Mouse (Mus musculus) frontal cortex, adult (tissue): ENCODE measurements at regions not wholly inside any gene's neighbourhood (a gene's known extent, or its start where the extent isn't known, plus 50 kb on each side); places are given as distances from the start of the nearest gene placed in this dataset.

Experiments
- ATAC-seq: cut with Nextera tagmentation; 2 replicates; pipeline ENCODE4 v1.9.2; 2017; ENCODE audit warnings: mild to moderate bottlenecking, moderate library complexity, mixed read lengths; ENCODE audit not compliant: low TSS enrichment

- ATAC-seq = no peak
These were observed 200.9 kb upstream of the Thbs1 start for GRCm38 (mm10) chr2:117910781-117911180.

GRCm38 (mm10) chr2:117912722-117913121, 199.0 kb upstream of the Thbs1 start:
- ATAC-seq = no peak

DNA sequence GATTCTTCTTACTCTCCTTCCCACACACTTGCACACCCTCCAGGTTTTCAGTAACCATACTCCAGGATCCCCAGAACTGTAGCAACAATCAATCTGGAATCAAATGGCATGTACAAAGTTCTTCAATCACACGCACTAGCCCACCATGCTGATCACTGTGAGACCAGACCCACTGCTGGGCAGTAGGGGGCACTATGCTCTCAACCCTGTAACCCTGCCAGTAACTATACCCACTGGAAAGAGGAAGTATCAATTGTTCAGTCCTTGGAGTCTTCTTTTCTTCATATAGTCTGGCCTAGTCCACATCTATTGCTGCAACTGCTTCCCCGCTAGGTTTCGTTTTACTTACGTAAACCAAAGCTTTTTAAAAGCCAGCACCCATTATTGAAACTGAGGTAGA, 197.8 kb upstream of the Thbs1 start:
- no peak for ATAC-seq

DNA sequence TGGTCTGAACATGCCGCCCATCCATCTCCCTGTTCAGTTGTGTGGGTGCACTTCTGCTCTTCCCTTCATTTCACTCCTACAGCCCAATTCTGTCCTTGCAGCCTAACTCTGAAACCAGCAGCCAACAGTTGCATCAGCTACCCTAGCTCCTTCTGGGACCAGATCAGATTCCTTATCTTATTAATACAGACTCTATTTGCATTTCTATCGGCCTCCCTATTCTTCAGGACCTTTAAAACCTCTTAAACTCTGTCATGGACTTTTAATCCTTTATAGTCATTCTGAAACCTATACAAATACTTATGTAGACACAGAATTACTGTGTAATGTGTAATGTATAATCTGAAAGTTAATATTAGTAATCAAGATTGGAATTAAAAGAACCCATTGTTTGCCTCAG, 195.9 kb upstream of the Thbs1 start:
- ATAC-seq = no peak

- ATAC-seq = no peak
These were observed 194.5 kb upstream of the Thbs1 start for GRCm38 (mm10) chr2:117917181-117917580.

- ATAC-seq = no peak
These were observed 186.8 kb upstream of the Thbs1 start for GRCm38 (mm10) chr2:117924877-117925276.

GRCm38 (mm10) chr2:117925412-117925811, 186.3 kb upstream of the Thbs1 start:
- no peak for ATAC-seq

DNA sequence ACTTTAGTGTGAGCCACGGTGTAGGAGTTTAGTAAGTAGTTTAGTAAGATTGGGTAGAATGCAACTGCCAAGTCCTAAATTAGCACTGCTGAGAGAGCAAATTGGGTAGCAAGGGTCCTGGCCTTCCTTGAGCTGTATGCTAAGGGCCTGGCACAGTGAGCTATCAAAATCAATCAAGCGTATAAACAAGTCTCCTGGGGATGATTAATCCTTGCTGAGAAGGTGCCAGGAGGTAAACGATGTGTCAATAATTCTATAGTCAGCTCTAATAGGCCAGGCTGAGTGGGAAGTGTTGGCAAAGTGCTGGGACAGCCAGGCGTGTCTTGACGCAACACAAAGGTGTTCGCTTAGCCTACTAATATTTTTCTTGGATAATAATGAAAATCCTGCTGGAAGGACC, 183.6 kb upstream of the Thbs1 start:
- no peak for ATAC-seq

DNA sequence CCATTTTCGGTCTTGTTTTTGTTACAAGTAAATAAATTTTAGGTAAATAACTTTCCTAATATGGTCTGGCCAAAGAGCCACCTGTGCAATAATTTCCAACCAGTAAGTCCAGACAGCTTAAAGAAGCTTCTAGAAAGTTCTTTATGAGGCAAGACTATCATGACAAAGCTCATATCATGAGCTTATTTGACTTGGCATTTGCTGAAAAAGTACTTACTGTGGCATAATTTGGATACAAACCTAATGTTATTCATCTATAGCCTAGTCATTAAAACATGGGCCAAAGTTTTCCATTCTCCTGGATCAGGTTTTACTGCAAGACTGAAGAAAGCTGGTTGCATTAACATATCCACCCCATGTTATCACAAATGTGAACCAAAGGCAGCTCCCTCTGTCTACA, 182.1 kb upstream of the Thbs1 start:
- no peak for ATAC-seq

DNA sequence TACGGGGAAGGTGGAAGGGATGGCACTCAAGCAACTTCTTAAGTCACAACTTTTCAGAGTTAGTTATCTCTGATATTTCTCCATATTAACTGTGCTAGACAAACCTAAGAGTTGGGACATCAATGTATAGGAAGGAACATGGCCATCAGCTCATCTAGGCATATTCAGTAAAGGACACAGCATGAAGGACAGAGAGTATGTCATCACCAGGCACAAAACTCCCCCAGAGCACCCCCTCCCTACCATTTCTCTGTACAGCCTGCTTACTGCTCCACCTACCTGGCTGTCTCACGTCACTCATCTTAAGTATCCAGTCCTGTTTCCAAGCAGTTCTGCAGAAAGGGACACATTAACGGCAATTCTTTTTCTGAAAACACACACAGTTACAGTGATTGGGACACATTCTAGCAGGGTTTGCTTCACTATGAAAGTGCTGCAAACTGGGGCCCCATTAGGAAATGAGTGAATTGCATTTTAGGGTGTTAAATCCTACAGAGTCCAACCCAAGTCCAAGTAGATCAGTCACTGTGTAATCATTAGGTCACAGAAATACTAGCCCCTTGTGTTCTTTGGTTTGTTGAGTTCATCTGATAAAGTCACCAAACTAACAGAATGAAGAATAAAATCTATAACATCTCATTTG, 180.7 kb upstream of the Thbs1 start:
- no peak for ATAC-seq

GRCm38 (mm10) chr2:117936590-117936989, 175.1 kb upstream of the Thbs1 start:
- ATAC-seq = no peak

GRCm38 (mm10) chr2:117938283-117939049, 173.2 kb upstream of the Thbs1 start:
- ATAC-seq = no peak

DNA sequence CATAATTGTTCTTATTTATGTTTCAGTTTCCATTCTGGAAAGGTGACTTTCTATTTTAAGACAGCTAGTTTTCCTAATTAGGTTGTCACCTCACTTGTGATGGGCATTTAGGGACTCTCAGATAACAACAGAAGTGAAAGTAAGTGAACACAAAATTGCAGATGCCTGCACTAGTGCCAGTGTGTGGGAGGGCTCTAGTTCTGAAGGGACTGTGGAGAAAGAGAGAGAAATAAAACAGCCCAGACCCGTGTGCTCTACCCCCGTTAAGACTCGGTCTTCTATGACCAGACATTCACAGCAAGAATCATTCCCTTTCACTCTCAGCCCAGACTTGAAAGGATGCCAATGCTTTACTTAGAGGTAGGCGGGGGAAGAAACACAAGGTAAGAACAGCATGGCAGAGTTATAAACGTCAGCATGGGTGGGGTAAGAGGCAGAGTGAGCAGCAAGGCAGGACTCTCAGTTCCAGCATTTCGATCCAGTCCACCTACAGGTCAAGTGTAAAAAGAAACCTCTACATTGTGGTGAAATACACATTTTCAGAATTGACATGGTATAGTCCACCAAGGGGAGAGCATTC, 170.1 kb upstream of the Thbs1 start:
- ATAC-seq = peak; percentile 79

GRCm38 (mm10) chr2:117943666-117944065, 168.0 kb upstream of the Thbs1 start:
- no peak for ATAC-seq

DNA sequence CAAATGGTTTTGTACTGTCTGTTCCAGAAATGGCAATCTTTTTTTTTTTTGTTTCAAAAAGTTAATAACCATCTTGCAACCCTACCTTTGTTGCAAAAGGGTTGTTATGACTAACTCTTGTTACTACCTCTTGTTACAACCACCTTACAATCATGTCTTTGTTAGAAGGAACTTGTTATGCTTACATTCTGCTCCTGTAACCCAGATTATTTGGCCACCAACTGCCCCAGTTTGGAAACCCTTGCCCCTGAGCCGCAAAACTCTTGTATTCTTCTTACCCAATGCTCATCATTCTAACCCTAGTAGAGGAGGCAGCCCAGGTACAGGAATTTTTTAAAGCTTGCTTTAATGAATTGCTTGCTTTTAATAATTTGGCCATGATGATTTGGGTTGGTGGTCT, 167.4 kb upstream of the Thbs1 start:
- ATAC-seq = no peak

GRCm38 (mm10) chr2:117944942-117945341, 166.7 kb upstream of the Thbs1 start:
- ATAC-seq = no peak

- ATAC-seq = no peak
These were observed 161.0 kb upstream of the Thbs1 start for GRCm38 (mm10) chr2:117950431-117951336.

DNA sequence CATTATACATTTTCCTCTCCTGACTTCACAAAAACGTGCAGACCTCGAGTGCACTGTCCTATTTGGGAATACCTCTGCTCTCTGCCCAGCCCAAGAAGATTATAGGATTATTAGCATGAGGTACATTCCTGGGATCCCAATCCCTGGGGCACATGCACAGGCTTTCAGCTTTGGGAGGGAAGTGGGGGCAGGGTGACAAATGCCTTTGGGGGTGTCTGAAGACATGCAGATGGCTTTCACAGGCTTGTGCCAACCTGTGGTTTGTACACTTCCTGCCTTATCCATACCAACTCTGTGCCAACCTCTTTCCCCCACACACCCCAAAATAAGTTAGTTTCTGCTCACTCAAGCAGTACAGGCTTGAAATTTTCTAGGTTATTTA, 160.3 kb upstream of the Thbs1 start:
- ATAC-seq = peak; percentile 62

DNA sequence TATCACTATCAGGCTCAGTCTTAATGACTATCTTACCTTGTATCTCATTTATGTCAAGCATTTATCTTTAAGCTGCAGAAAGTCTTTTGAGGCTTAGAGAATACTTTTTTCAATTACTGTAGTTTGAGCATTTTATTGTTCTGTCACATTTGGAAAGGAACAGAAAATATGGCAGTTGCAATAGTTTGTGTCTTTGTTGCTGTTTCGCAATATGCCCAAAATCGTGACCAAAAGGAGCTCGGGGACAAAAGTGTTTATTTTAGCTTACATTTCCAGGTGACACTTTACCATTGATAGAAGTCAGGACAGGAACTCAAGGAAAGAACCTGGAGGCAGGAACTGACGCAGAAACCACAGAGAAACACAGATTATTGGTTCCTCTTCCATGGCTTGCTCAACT, 152.9 kb upstream of the Thbs1 start:
- no peak for ATAC-seq

DNA sequence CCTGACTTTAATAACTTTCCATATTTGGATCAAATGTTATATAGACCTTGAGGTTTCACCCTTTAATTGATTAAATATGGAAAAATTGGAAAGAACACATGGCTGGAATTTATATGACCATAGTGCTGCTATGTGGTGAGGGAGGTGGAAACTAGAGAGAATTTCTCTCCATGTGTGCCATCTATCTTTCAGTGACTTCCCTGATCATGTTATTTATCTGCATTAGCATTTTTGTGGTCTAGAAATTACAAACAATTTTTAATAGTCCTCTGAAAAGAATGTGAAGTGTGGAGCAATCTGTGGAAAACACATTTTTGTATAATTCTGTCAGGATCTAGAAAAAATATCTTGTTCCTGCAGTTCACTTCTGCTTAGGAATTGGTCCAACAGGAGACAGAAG, 152.2 kb upstream of the Thbs1 start:
- ATAC-seq = no peak

GRCm38 (mm10) chr2:117962531-117962930, 149.1 kb upstream of the Thbs1 start:
- no peak for ATAC-seq

DNA sequence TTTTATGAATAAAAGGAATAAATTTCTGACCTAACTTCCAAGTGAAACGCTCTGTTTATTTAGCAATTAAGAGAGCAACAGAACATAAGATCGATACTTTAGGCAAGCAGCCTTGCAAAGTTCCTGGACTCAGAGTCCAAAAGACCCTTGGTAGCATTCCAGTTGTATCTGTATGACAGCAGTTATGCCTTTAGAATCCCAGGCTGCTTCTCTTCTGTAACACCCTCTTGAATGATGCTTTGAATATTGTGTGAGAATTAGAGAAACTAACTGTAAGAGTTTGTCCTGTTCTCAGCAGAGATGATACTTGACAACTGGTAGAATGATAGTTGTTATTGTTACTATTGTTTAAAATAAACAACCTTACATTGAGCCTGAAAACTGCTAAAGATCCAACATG, 148.2 kb upstream of the Thbs1 start:
- ATAC-seq = no peak
